Mouse (Mus musculus): ENCODE data around the gene Btbd35f11. TPM values are rescaled to one million over a fixed set of nuclear protein-coding genes. Genes with fewer than 3 reads are reported as not detected.
"Not testable (repeated sequence)": the region's sequence is repeated elsewhere in the genome, so short reads cannot be mapped to it uniquely, and the experiment has no call there.

The Btbd35f11 gene
- not detected in 2 replicates for polyA plus RNA-seq (2012; rRNA removed)

GRCm38 (mm10) chrX:3443590-3443989 lies at the start of gene Btbd35f11:
TSS of gene Btbd35f11 (minus strand) at chrX:3443690.
- DNase-seq (ENCODE audit: low read depth) = not testable (repeated sequence)

- DNase-seq (ENCODE audit: low read depth) = not testable (repeated sequence)
Observed at GRCm38 (mm10) chrX:3409946-3410345, 33.5 kb downstream of the Btbd35f11 start.

Other genes with a start within 250 kb of the Btbd35f11 start
- gene Btbd35f24, start 247.9 kb downstream of the Btbd35f11 start, polyA plus RNA-seq (2012; rRNA removed) = not detected in 2 replicates